Mouse (Mus musculus) R1 (cell line): Measurements from ENCODE around the gene Rbpj.

Source experiments
- DNase-seq: peaks from one replicate; pipeline ENCODE4 v3.0.0-alpha.2; 2018; ENCODE audit warnings: low read depth, low spot score

The Rbpj gene

GRCm38 (mm10) chr5:53551394-53551793, 85.4 kb downstream of the Rbpj start:
- DNase-seq: no peak

DNA sequence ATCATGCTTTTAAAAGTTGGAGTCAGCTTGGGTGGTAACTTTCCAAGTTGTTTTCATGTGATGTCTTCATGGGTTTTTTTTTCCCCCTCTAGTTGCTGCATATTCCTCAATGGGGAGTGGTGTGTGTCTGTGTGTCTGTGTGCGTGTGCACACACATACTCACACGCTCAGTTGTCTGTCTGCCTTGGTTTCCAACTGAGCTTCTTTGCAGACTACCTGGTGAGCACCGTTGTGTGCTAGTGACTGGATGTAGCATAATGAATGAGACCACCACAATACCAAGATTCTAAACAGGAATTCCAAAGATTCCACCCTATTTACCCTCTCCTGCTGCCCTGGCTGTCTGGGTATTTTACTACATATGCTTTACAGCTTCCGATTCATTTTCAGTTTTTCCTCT, 86.0 kb downstream of the Rbpj start:
- peak; percentile 82 for DNase-seq

DNA sequence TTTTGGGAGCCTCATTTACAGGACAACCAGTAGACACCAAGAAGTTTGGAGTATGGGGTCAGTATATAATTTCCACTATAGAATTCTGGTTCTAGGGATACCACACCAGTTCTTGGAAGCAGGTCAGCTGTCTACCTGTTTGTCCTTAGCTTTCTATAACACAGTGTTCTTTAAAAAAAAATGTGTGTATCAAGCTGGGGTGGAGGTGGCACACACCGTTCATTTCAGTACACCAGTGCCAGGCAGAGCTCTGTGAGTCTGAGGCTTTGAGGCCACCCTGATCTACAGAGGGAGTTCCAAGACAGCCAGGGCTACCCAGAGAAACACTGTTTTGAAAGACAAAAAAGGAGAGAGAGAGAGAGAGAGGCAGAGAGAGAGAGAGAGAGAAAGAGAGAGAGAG, 87.3 kb downstream of the Rbpj start:
- DNase-seq: peak; percentile 0

DNA sequence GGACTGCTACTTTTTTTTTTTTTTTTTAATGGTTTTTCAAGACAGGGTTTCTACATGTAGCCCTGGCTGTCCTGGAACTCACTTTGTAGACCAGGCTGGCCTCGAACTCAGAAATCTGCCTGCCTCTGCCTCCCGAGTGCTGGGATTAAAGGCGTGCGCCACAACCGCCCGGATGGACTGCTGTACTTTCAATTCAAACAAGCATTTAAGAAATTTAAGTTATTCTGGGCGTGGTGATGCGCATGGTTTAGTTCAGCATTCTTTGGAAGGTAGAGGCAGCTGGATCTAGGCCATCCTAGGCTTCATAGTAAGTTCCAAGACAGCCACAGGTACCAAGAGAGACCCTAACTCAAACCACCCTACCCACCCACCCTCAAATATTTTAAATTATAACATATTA, 88.2 kb downstream of the Rbpj start:
- peak; percentile 98 for DNase-seq

DNA sequence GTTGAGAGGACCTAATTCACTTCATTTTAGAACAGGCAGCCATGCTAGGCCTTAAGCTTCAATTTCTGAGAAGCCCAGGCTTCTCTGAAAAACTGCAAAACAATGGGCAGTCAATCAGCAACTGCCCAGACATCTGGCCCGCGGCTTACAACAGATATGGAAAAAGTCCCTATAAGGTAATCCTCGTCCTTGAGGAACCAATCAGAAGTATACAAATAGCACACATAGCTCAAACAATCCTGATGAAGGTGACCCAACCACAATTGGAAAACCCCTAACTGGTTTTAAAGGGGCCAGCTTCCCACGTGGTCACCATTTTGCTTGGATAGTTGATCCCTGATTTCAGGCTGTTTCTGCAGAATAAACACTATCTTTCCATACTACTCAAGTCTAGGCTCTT, 89.0 kb downstream of the Rbpj start:
- peak; percentile 93 for DNase-seq

- DNase-seq: peak; percentile 99
These were observed 89.5 kb downstream of the Rbpj start for GRCm38 (mm10) chr5:53555474-53555873.

GRCm38 (mm10) chr5:53555929-53556328, 90.0 kb downstream of the Rbpj start:
- peak; percentile 83 for DNase-seq

- DNase-seq: peak; percentile 84
These were observed 91.8 kb downstream of the Rbpj start for GRCm38 (mm10) chr5:53557544-53558260.

- DNase-seq: no peak
These were observed 95.2 kb downstream of the Rbpj start for GRCm38 (mm10) chr5:53561160-53561559.

DNA sequence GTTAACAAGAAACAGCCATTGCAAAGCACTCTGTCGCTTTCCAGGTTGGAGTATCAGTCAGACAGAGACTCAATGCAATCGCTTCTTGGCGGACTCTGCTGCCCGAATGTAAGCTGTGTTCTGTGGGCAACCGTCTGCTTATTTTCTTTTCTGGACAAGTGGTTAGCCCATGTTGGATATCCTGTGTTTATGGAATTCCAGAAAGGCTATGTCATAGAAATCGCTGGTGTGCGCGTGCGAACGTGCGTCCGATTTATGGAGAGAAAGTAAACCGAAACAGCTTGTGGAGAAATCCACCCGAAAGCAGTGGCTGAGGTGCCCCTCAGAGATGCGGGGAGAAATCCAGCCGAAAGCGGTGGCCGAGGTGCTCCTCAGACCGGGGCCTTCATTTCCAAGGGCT, 98.4 kb downstream of the Rbpj start:
- no peak for DNase-seq

DNA sequence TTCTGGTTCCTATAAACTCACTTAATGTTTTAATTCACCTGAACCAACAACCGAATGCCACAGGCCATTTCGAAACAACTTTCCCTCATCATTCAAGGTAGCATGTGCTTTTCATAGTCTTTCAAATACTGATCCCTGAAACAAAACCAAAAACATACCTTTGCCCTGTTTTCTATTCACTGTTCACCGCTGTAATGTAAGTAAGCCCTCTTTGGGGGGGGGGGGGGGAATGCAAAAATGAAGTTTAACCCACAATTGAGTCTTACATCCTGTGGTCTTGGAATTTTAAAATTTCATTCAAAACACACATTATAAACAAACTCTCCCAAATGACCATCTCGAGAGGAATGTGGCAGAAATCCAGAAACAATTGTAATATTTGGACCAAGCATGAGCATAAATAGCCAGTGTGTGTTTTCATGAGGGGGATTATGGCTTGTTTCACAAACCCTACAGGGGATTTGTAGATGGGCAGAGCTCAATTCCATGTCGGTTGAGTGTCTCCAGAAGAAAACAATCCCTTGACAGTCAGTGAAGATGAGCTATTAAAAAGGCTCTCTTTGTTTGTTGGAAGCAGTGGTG, 99.4 kb downstream of the Rbpj start:
- DNase-seq: no peak

- DNase-seq: no peak
These were observed 100.6 kb downstream of the Rbpj start for GRCm38 (mm10) chr5:53566485-53567083.

GRCm38 (mm10) chr5:53572496-53572895, 106.5 kb downstream of the Rbpj start:
- no peak for DNase-seq

GRCm38 (mm10) chr5:53574883-53575442, 109.0 kb downstream of the Rbpj start:
- DNase-seq: peak; percentile 81

DNA sequence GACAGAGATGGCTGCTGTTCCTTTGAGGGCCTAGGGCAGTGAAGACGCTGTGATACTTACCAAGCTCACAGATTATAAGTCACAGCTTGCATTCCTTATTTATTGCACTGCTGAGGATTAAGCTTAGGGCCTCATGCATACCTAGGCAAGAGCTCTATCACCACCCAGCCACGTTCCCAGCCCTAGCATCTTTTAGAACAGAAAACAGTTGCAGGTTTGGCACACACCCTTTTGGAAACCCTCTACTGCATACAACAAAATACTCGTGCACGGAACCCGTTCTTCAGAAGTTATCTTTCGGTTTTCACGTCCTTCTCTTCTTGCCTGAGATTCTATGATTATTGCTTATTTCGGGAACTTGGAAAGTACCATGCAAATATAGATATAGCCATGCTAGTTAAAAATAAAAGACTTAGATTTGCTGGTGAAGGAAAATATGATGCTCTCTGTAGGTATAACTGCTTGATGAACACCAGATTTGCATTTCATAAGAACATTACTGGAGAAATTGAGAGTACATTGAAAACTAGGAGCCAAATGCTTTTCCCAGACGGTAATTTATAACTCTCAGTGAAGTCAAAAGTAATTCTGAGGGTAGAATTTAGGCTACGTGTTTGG, 111.4 kb downstream of the Rbpj start:
- no peak for DNase-seq

DNA sequence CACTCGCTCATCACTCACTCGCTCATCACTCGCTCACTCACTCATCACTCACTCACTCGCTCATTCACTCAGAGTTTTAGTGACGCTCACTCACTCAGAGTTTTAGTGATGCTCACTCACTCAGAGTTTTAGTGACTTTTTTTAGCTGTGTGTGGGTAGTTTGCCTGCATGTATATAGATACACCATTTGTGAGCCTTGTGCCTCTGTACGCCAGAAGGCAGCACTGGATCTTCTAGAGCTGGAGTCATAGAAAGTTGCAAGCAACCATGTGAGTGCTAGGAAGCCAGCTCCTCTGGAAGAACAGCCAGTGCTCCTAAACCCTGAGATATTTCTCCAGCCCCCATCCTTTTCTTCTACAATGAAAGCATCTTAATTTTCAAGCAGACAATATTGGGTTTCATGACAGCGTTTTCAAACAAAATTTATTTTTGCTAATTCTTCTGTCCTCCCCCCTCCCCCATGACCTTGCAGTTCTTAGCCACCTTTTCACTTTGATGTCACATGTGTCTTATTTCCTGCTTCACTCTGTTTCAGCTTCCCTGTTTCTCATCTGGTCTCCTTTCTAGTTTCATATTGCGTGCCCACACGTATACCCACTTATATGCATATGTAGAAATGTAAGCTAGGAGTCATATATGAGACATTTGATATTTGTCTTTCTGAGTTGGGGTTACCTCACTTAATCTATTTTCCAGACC, 118.3 kb downstream of the Rbpj start:
- no peak for DNase-seq

GRCm38 (mm10) chr5:53588421-53589171, 122.6 kb downstream of the Rbpj start:
- peak; percentile 76 for DNase-seq

DNA sequence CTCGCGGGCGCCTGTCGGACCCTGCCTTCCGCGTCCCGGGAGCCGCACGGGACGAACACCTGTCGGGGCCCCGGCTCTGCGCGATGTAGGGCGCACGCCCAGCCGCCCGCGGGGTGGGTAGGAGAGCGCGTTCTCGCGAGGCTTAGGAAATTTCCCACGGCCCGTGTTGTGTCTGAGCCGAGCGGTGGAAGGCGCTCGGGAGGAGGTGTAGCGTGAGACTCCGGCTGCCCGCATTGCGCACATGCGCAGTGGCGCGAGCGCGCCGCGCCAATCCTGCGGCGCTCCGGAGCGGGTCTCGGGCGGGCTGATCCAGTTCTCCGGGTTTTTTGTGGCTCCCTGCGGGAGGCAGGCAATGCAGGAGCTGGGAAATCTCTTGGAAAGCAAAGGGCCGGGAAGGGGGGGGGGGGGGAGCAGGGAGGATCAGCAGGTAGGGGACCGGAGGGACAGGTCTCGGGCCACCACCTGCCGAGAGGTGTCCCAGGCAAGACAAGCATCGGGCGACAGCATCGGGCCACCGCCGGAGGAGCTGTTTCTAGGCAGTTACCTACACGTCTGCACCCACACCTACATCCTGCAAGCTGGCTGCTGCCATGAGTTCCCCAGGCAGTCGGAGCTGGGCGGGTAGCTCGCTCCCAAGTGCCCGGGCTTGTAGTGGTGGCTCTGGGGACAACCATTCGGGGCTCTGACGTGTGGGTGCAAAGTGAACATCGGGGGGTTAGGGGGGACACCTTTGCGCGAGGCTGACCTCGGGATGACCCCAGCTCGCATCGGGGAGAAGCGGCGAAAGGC, 123.4 kb downstream of the Rbpj start:
- DNase-seq: peak; percentile 97

DNA sequence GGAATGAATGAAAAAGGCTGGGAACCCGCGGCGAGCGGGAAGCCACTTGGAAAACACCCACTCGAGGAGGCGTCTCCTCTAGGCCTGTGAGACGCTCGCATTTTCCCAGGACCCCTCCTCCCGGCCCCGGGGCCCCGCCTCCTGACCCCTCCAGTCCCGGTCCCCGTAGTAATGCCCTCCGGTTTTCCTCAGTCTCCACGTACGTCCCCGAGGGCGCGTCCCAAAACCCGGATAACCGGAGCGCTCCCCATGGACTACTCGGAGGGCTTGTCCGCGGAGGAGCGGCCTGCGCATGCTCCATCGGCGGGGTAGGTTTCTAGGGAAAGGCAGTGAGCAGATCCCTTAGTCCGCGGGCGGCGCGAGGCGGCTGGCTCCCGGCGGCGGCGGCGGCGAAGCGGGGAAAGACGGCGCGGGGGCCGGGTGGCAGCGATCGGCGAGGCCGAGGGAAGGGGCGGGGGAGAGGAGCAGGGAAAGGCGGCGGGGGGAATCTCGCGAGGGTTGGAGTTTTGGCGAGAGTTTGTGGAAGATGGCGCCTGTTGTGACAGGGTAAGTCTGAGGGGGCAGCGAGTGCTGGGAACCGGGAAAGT, 124.3 kb downstream of the Rbpj start:
- DNase-seq: peak; percentile 93
